8 mouse cellular contexts compared by ENCODE assay signal in the genomic region with DNA sequence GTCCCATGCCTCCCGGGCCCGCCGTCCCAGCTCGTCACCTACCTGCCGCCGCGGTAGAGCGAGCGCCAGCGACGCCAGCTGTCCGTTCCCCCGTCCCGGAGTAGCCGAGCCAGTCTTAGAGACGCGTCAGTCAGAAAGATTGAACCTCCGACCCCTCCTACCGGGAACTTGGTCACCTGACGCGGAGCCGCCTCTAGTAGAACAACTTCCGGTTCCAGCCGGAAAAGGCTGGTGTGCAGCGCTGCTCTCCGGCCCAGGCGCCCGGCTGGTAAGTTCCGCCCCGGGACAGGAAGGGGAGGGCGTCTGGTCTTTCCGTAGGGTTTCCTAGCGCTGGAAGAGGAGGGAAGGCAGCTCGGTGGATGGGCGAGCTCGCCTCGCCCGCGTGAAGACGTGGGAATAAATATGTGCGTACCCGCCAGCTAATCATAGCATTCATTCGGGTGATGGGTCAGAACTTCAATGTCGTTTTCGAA. TPM values are rescaled to one million over a fixed set of nuclear protein-coding genes. Genes with fewer than 3 reads are reported as not detected.
A peak's percentile ranks its signal among the peaks of the same experiment; 100 is the strongest.
DNase-seq lines count a peak whose midpoint lies in the region; ATAC-seq lines count a peak whose summit lies in the region.

Rnf185 (minus strand) TSS at position 197 of the 473 bp plus-strand sequence.

- peak; percentile 97 for ATAC-seq in hindbrain, embryonic 11.5 days (ENCODE audit: low FRiP score)

- H3K36me3 ChIP-seq in hindbrain, embryonic 11.5 days (ENCODE audit: control insufficient read depth, insufficient read depth, low read length): no peaks in the 10 kb centered on the region

- under 1% methylated on average over 45 of the region's 45 CpGs for WGBS in hindbrain, embryonic 11.5 days

- H3K9ac ChIP-seq in hindbrain, embryonic 11.5 days (ENCODE audit: low read depth, low read length): peak within 1 kb of the TSS; percentile 84

- DNase-seq in Muller cell, postnatal 12 days (ENCODE audit: inconsistent ontology term): peak; percentile 97
- peak; percentile 93 for DNase-seq in cerebellum, adult 9-11 months
- peak; percentile 92 to 96 for DNase-seq in frontal cortex, adult 2 months (ENCODE audit: extremely low spot score in 1 of 2, low spot score in 1 of 2)
- peak; percentile 95 for DNase-seq in hindbrain, embryonic 11.5 days (ENCODE audit: low spot score)
- DNase-seq in layer of hippocampus, postnatal 10 days (ENCODE audit: low spot score in 2 of 2): peak; percentile 90 to 93
- DNase-seq in lung, postnatal 10 days: peak; percentile 96
- DNase-seq in ovary, postnatal 36 days (ENCODE audit: low spot score): peak; percentile 92
- peak; percentile 91 for DNase-seq in thymus, postnatal 25 days

- no peaks in the 10 kb centered on the region for H3K9me3 ChIP-seq in hindbrain, embryonic 11.5 days (ENCODE audit: control insufficient read depth, low read length)

- H3K4me3 ChIP-seq in hindbrain, embryonic 11.5 days (ENCODE audit: low read depth, low read length): peak within 1 kb of the TSS; percentile 87

- H3K27ac ChIP-seq in hindbrain, embryonic 11.5 days (ENCODE audit: low read depth, low read length): peak within 1 kb of the TSS; percentile 85

- no peaks in the 10 kb centered on the region for H3K4me1 ChIP-seq in hindbrain, embryonic 11.5 days (replicated peaks; ENCODE audit: control insufficient read depth, insufficient read depth, low read length)

- H3K4me2 ChIP-seq in hindbrain, embryonic 11.5 days (replicated peaks; ENCODE audit: low read depth, low read length): peak within 1 kb of the TSS; percentile 89

- H3K27me3 ChIP-seq in hindbrain, embryonic 11.5 days (ENCODE audit: control insufficient read depth, insufficient read depth, low read length): no peaks in the 10 kb centered on the region

RNA-seq across cellular contexts. Expression of gene Rnf185, which starts in this region (rescaled TPM):
- 29.5 and 31.6 TPM in 2 replicates for polyA plus RNA-seq in frontal cortex, adult 2 months (2012; rRNA removed)
- 51.4 and 52.3 TPM in 2 replicates for polyA plus RNA-seq in hindbrain, embryonic 11.5 days (2014; fragmentation: Nextera tagmentation; extraction: Ambion mirVana)
- 10 to 100 TPM; 22.2 to 24.0 TPM for total RNA-seq in layer of hippocampus, postnatal 10 days (2021)

Comparison
In these comparisons a context has a peak if more than half of its experiments do, and no peak if none do; other contexts are left out.
1. Peak in every context shown above with its lines: DNase-seq, ATAC-seq, H3K4me3 ChIP-seq and H3K27ac ChIP-seq.